Mouse (Mus musculus) bone marrow macrophage, adult 2 months (primary cell): ENCODE results near the gene 4930407I10Rik.

Experiments used
- CTCF ChIP-seq: IDR thresholded peaks from 2 replicates; pipeline ENCODE4 v1.5.1; 2012; ENCODE audit warnings: low read depth, mild to moderate bottlenecking, low read length, moderate library complexity
- POLR2A ChIP-seq: IDR thresholded peaks from 2 replicates; pipeline ENCODE4 v1.6.1; 2012; ENCODE audit warnings: mild to moderate bottlenecking, low read depth, low read length, borderline replicate concordance

GRCm38 (mm10) chr15:82069898-82070297 is 10.9 kb downstream of the 4930407I10Rik start, which contains the start of gene Mei1:
- TF ChIP-seq CTCF, result no peak
- no peak for TF ChIP-seq POLR2A
